Mouse (Mus musculus) left cerebral cortex, adult 8-10 months (tissue): ENCODE data around the gene Bloc1s2. TPM values are rescaled to one million over a fixed set of nuclear protein-coding genes. Genes with fewer than 3 reads are reported as not detected.
"Not testable (repeated sequence)": the region's sequence is repeated elsewhere in the genome, so short reads cannot be mapped to it uniquely, and the experiment has no call there.

Source experiments
- DNase-seq, 2 experiments: peaks; one replicate each; pipeline ENCODE4 v3.0.0; 2022; ENCODE audit warnings: low spot score in 2 of 2
- total RNA-seq, 4 experiments: library from RNA; stranded (reverse); gene quantifications; 2 replicates each; pipeline ENCODE4 v1.2.4; 2022

The Bloc1s2 gene
- total RNA-seq, 4 experiments from 2014 or later, result 53.2 to 61.1 (median 58.7) TPM

- no peak for DNase-seq
Observed at GRCm38 (mm10) chr19:44127729-44128497, 18.3 kb downstream of the Bloc1s2 start.

- DNase-seq, result no peak
Observed at GRCm38 (mm10) chr19:44121137-44121536, 25.1 kb downstream of the Bloc1s2 start.

- DNase-seq, result not testable (repeated sequence)
Observed at GRCm38 (mm10) chr19:44120686-44121085, 25.6 kb downstream of the Bloc1s2 start.

- no peak for DNase-seq
Observed at GRCm38 (mm10) chr19:44117793-44118192, 28.5 kb downstream of the Bloc1s2 start.

- no peak for DNase-seq
Observed at GRCm38 (mm10) chr19:44111706-44112105, 34.5 kb downstream of the Bloc1s2 start.

- no peak for DNase-seq
Observed at GRCm38 (mm10) chr19:44110356-44110755, 35.9 kb downstream of the Bloc1s2 start.

GRCm38 (mm10) chr19:44108996-44109395 lies 37.2 kb downstream of the Bloc1s2 start:
- no peak for DNase-seq

GRCm38 (mm10) chr19:44107661-44108521 lies 38.4 kb downstream of the Bloc1s2 start:
- DNase-seq, result no peak

GRCm38 (mm10) chr19:44106831-44107660 lies 39.2 kb downstream of the Bloc1s2 start, which contains the start of gene Chuk:
Chuk (minus strand) TSS chr19:44107480.
- DNase-seq, result peak; percentile 88 to 91

- no peak for DNase-seq
Observed at GRCm38 (mm10) chr19:44104393-44104792, 41.9 kb downstream of the Bloc1s2 start.

GRCm38 (mm10) chr19:44103001-44103400 lies 43.2 kb downstream of the Bloc1s2 start:
- DNase-seq, result no peak

GRCm38 (mm10) chr19:44100840-44101239 lies 45.4 kb downstream of the Bloc1s2 start:
- no peak for DNase-seq

Other genes with a start within 250 kb of the Bloc1s2 start
- 10 to 100 TPM; 12.7 to 15.6 (median 14.8) TPM for gene Dnmbp, start 206.3 kb downstream of the Bloc1s2 start, total RNA-seq
- under 1 TPM in 3 of 4 experiments, not detected in 1; 0.25 to 0.63 (median 0.53) TPM for gene Cpn1, start 159.9 kb downstream of the Bloc1s2 start, total RNA-seq
- under 1 TPM in 3 of 4 experiments, not detected in 1; 0.20 to 0.32 (median 0.28) TPM for gene Cyp2c23, start 117.2 kb downstream of the Bloc1s2 start, total RNA-seq
- 10 to 100 TPM; 23.2 to 26.1 (median 25.1) TPM for gene Erlin1, start 76.7 kb downstream of the Bloc1s2 start, total RNA-seq
- gene Chuk, start 39.0 kb downstream of the Bloc1s2 start, total RNA-seq, result 10 to 100 TPM; 39.6 to 46.5 (median 44.0) TPM
- gene Cwf19l1, start 10.6 kb downstream of the Bloc1s2 start, total RNA-seq, result 10 to 100 TPM; 18.1 to 22.0 (median 19.1) TPM
- gene Pkd2l1, start 46.0 kb upstream of the Bloc1s2 start, total RNA-seq, result under 1 TPM; 0.17 to 0.59 (median 0.44) TPM
- gene Scd3, start 56.8 kb upstream of the Bloc1s2 start, total RNA-seq, result 1 to 10 TPM; 2.9 to 3.8 (median 3.1) TPM
- gene Scd2, start 147.2 kb upstream of the Bloc1s2 start, total RNA-seq, result 100 to 1,000 TPM; 702 to 768 (median 723) TPM
- gene Scd4, start 186.6 kb upstream of the Bloc1s2 start, total RNA-seq, result 1 to 10 TPM; 2.3 to 3.4 (median 2.8) TPM